In genomic region chr6:35297001-35297400, GRCm38 (mm10) we compare ENCODE assay signal across 9 mouse cellular contexts. TPM values are rescaled to one million over a fixed set of nuclear protein-coding genes. Genes with fewer than 3 reads are reported as not detected.
DNase-seq lines count a peak whose midpoint lies in the region; ATAC-seq and TF ChIP-seq lines count a peak whose summit lies in the region.
"Had no signal": no experiment of that assay in that cellular context is flagged by ENCODE, and none has a peak within 500 bp of the region (broad histone marks: within the 10 kb centered on the region; RNA-seq: fewer than 3 reads in every experiment).

No protein-coding gene starts in this region.

- TF ChIP-seq POLR2A in heart, adult 2 months (IDR thresholded peaks at IDR 0.05; ENCODE audit: insufficient read depth, low read depth, low read length), result no peak

- H3K27me3 ChIP-seq in kidney, embryonic 14.5 days (ENCODE audit: control insufficient read depth, insufficient read depth, low read length), result no peaks in the 10 kb centered on the region
- H3K27me3 ChIP-seq in heart, adult 2 months (ENCODE audit: control insufficient read depth, insufficient read depth, low read length), result no peaks in the 10 kb centered on the region
- H3K27me3 ChIP-seq: limb, embryonic 15.5 days had no signal

- no peaks in the 10 kb centered on the region for H3K9me3 ChIP-seq in kidney, embryonic 14.5 days (ENCODE audit: control insufficient read depth, low read length)
- H3K9me3 ChIP-seq: limb, embryonic 15.5 days had no signal

- 60% methylated on average over 2 of the region's 2 CpGs for WGBS in kidney, embryonic 14.5 days
- WGBS in heart, adult 2 months, result 26% methylated on average over 2 of the region's 2 CpGs

- no peak overlapping the region for H3K9ac ChIP-seq in kidney, embryonic 14.5 days (ENCODE audit: low read depth, low read length)
- no peak overlapping the region for H3K9ac ChIP-seq in heart, adult 2 months (ENCODE audit: low read depth, low read length)
- H3K9ac ChIP-seq: limb, embryonic 15.5 days had no signal

- no peaks in the 10 kb centered on the region for H3K79me2 ChIP-seq in heart, adult 2 months (replicated peaks; ENCODE audit: control insufficient read depth, insufficient read depth, low read length)

- H3K4me3 ChIP-seq in kidney, embryonic 14.5 days (ENCODE audit: low read length), result no peak overlapping the region
- H3K4me3 ChIP-seq in heart, adult 2 months, result no peak overlapping the region
- H3K4me3 ChIP-seq: erythroblast, embryonic 14.5 days; limb, embryonic 15.5 days had no signal

- 0 out of 2 replicates have a peak, but pooled peaks have one; percentile 22 for TF ChIP-seq EP300 in heart, adult 2 months (IDR thresholded peaks at IDR 0.05; ENCODE audit: insufficient read depth, low read depth, low read length)

- DNase-seq in kidney, adult 11 months, result peak; percentile 80
- DNase-seq in adrenal gland, adult 8-10 months, result peak; percentile 82
- peak; percentile 74 to 83 for DNase-seq in heart, adult 2 months
- DNase-seq in layer of hippocampus, adult 9-10 months (ENCODE audit: low spot score), result peak; percentile 5
- DNase-seq in T-cell, adult 2 months (ENCODE audit: low spot score), result no peak
- no peak for DNase-seq in c-Kit-positive CD71-positive TER-119-positive erythroid progenitor cells, embryonic 14.5 days (ENCODE audit: low spot score)

- no peak for TF ChIP-seq CTCF in heart, adult 2 months (IDR thresholded peaks at IDR 0.05)

- intact Hi-C loops in heart, adult 2 months (cut with DNase I), result loop anchor here (2.0 to 10.0 kb wide), 2 partner anchors 44 to 68 kb away; no protein-coding TSS in a partner anchor

- no peak for ATAC-seq in kidney, embryonic 14.5 days (ENCODE audit: low FRiP score, low TSS enrichment)

- H3K4me2 ChIP-seq in kidney, embryonic 14.5 days (replicated peaks; ENCODE audit: low read depth, low read length), result no peak overlapping the region
- H3K4me2 ChIP-seq: limb, embryonic 15.5 days had no signal

- H3K27ac ChIP-seq in kidney, embryonic 14.5 days (ENCODE audit: low read depth, low read length), result no peak overlapping the region
- H3K27ac ChIP-seq in heart, adult 2 months, result peak overlapping the region; percentile 72
- H3K27ac ChIP-seq: limb, embryonic 15.5 days had no signal

- H3K4me1 ChIP-seq in kidney, embryonic 14.5 days (ENCODE audit: control insufficient read depth, insufficient read depth, low read length), result no peaks in the 10 kb centered on the region
- peaks cover 8% of the 10 kb centered on the region for H3K4me1 ChIP-seq in heart, adult 2 months (ENCODE audit: control insufficient read depth, insufficient read depth, low read length)

- H3K36me3 ChIP-seq in kidney, embryonic 14.5 days (ENCODE audit: control insufficient read depth, insufficient read depth, low read length), result no peaks in the 10 kb centered on the region
- H3K36me3 ChIP-seq in heart, adult 2 months (ENCODE audit: control insufficient read depth, insufficient read depth, low read length), result no peaks in the 10 kb centered on the region
- H3K36me3 ChIP-seq: limb, embryonic 15.5 days had no signal

RNA-seq across cellular contexts. Expression of gene Slc13a4, which starts 10.9 kb away (rescaled TPM):
- polyA plus RNA-seq in kidney, embryonic 14.5 days (2014; fragmentation: Nextera tagmentation; extraction: Ambion mirVana), result 0.05 TPM in 1 of 2 replicates, not detected in the other
- total RNA-seq in adrenal gland, adult 8-10 months (2022), result under 1 TPM; 0.17 to 0.49 (median 0.45) TPM
- not detected for total RNA-seq in heart, adult 2 months (2021)
- polyA plus RNA-seq in heart, adult 2 months (2012; rRNA removed), result 0.53 and 0.70 TPM in 2 replicates
- polyA plus RNA-seq: erythroblast, embryonic 14.5 days had no signal

RNA-seq across cellular contexts. Expression of gene Fam180a, which starts 28.9 kb away (rescaled TPM):
- polyA plus RNA-seq in kidney, embryonic 14.5 days (2014; fragmentation: Nextera tagmentation; extraction: Ambion mirVana), result not detected in 2 replicates
- total RNA-seq in adrenal gland, adult 8-10 months (2022), result 1 to 10 TPM; 1.6 to 3.4 (median 2.8) TPM
- total RNA-seq in heart, adult 2 months (2021), result under 1 TPM; 0.34 to 0.41 TPM
- 0.16 and 0.23 TPM in 2 replicates for polyA plus RNA-seq in heart, adult 2 months (2012; rRNA removed)
- polyA plus RNA-seq: erythroblast, embryonic 14.5 days had no signal

Comparison
In these comparisons a context has a peak if more than half of its experiments do, and no peak if none do; other contexts are left out.
1. DNase-seq: peak in kidney, adult 11 months (single experiment), adrenal gland, adult 8-10 months (single experiment), heart, adult 2 months (2 of 2) and layer of hippocampus, adult 9-10 months (single experiment); none in T-cell, adult 2 months (single experiment) and c-Kit-positive CD71-positive TER-119-positive erythroid progenitor cells, embryonic 14.5 days (single experiment).